Mouse (Mus musculus) forebrain, embryonic 13.5 days (tissue): ENCODE results near the gene Sdk2. TPM values are rescaled to one million over a fixed set of nuclear protein-coding genes. Genes with fewer than 3 reads are reported as not detected.
A peak's percentile ranks its signal among the peaks of the same experiment; 100 is the strongest.

Experiments
- ATAC-seq: fragments of 200-750 bp; cut with Nextera tagmentation; 2 replicates; pipeline ENCODE4 v1.8.0; 2017
- H3K27ac ChIP-seq: fragments of 300-500 bp; sonication (generic); 2 replicates; pipeline ENCODE4 v1.5.1; 2015; ENCODE audit warnings: inconsistent platforms, mild to moderate bottlenecking, moderate library complexity
- H3K27me3 ChIP-seq: fragments of 300-500 bp; sonication (generic); 2 replicates; pipeline ENCODE4 v1.6.1; 2015; ENCODE audit warnings: mild to moderate bottlenecking, inconsistent platforms
- H3K36me3 ChIP-seq: fragments of 300-500 bp; sonication (generic); 2 replicates; pipeline ENCODE4 v1.6.1; 2015; ENCODE audit warnings: mild to moderate bottlenecking, inconsistent platforms; ENCODE audit not compliant: poor library complexity, severe bottlenecking
- H3K4me1 ChIP-seq: fragments of 300-500 bp; sonication (generic); 2 replicates; pipeline ENCODE4 v1.6.1; 2015; ENCODE audit warnings: inconsistent platforms
- H3K4me2 ChIP-seq: fragments of 300-500 bp; sonication (generic); 2 replicates; pipeline ENCODE4 v1.6.1; 2015; ENCODE audit warnings: inconsistent platforms, mild to moderate bottlenecking, moderate library complexity
- H3K4me3 ChIP-seq: fragments of 300-500 bp; sonication (generic); 2 replicates; pipeline ENCODE4 v1.5.1; 2015; ENCODE audit warnings: mild to moderate bottlenecking, inconsistent platforms
- H3K9ac ChIP-seq: fragments of 300-500 bp; sonication (generic); 2 replicates; pipeline ENCODE4 v1.6.1; 2015; ENCODE audit warnings: mild to moderate bottlenecking, inconsistent platforms
- H3K9me3 ChIP-seq: fragments of 300-500 bp; sonication (generic); replicated peaks from 2 replicates; pipeline ENCODE4 v1.6.1; 2016; ENCODE audit warnings: inconsistent platforms
- WGBS: fragments of 180-500 bp; shearing (Covaris S2); methylation state at CpG from one replicate; pipeline ENCODE4 v1.1.7; 2015; 5-methylcytosine and 5-hydroxymethylcytosine counted together
- polyA plus RNA-seq: library from polyadenylated mRNA; unstranded; fragments of >200 nt; fragmentation: Nextera tagmentation; extraction: Ambion mirVana; gene quantifications from 2 replicates; pipeline ENCODE4 v1.2.1, GENCODE M21; 2015

The Sdk2 gene
- polyA plus RNA-seq, 1 experiment from 2014 or later, result 1.6 TPM

- peaks cover 67% of the 10 kb centered on the region for H3K27me3 ChIP-seq
- peak overlapping the region; percentile 61 for H3K4me3 ChIP-seq
- WGBS, result under 1% methylated on average over 70 of the region's 90 CpGs
These were observed 522 bp downstream of the Sdk2 start for GRCm38 (mm10) chr11:114066098-114066950.

GRCm38 (mm10) chr11:114065596-114065995 lies 1.2 kb downstream of the Sdk2 start:
- peak overlapping the region; percentile 97 for H3K4me2 ChIP-seq
- WGBS, result 2% methylated on average over 19 of the region's 19 CpGs
- H3K4me1 ChIP-seq, result peaks cover 56% of the 10 kb centered on the region
- no peaks in the 10 kb centered on the region for H3K36me3 ChIP-seq
- H3K27ac ChIP-seq, result no peak overlapping the region
- peak overlapping the region; percentile 61 for H3K4me3 ChIP-seq
- ATAC-seq, result no peak
- H3K9ac ChIP-seq, result peak overlapping the region; percentile 77
- peaks cover 70% of the 10 kb centered on the region for H3K27me3 ChIP-seq
- H3K9me3 ChIP-seq, result no peaks in the 10 kb centered on the region

More at GRCm38 (mm10) chr11:114066098-114066950, 522 bp downstream of the Sdk2 start:
- ATAC-seq, result peak; percentile 58
- Histone ChIP-seq H3K9me3 (no peaks in the 10 kb centered on the region), H3K27ac (peak overlapping the region; percentile 79), H3K9ac (peak overlapping the region; percentile 77), H3K4me2 (peak overlapping the region; percentile 97), H3K36me3 (no peaks in the 10 kb centered on the region), H3K4me1 (peaks cover 56% of the 10 kb centered on the region)

- H3K9ac ChIP-seq, result peak overlapping the region; percentile 77
- no peak for ATAC-seq
These were observed 1.9 kb downstream of the Sdk2 start for GRCm38 (mm10) chr11:114064871-114065388.

GRCm38 (mm10) chr11:114061946-114062345 lies 4.9 kb downstream of the Sdk2 start:
- WGBS, result 59% methylated on average over 7 of the region's 7 CpGs
- Histone ChIP-seq H3K9ac (no peak overlapping the region), H3K4me2 (no peak overlapping the region)

More at GRCm38 (mm10) chr11:114064871-114065388, 1.9 kb downstream of the Sdk2 start:
- peak overlapping the region; percentile 61 for H3K4me3 ChIP-seq
- peak overlapping the region; percentile 97 for H3K4me2 ChIP-seq
- H3K27ac ChIP-seq, result no peak overlapping the region
- H3K27me3 ChIP-seq, result peaks cover 73% of the 10 kb centered on the region
- H3K4me1 ChIP-seq, result peaks cover 56% of the 10 kb centered on the region
- H3K36me3 ChIP-seq, result no peaks in the 10 kb centered on the region
- WGBS, result under 1% methylated on average over 27 of the region's 32 CpGs
- no peaks in the 10 kb centered on the region for H3K9me3 ChIP-seq

GRCm38 (mm10) chr11:114061265-114061664 lies 5.6 kb downstream of the Sdk2 start:
- Histone ChIP-seq H3K36me3 (no peaks in the 10 kb centered on the region), H3K27ac (no peak overlapping the region), H3K4me2 (no peak overlapping the region), H3K9ac (no peak overlapping the region), H3K4me1 (peaks cover 33% of the 10 kb centered on the region), H3K27me3 (peaks cover 53% of the 10 kb centered on the region), H3K9me3 (no peaks in the 10 kb centered on the region), H3K4me3 (no peak overlapping the region)
- 62% methylated on average over 2 of the region's 2 CpGs for WGBS
- no peak for ATAC-seq

More at GRCm38 (mm10) chr11:114061946-114062345, 4.9 kb downstream of the Sdk2 start:
- Histone ChIP-seq H3K9me3 (no peaks in the 10 kb centered on the region), H3K27me3 (peaks cover 55% of the 10 kb centered on the region), H3K4me1 (peaks cover 36% of the 10 kb centered on the region), H3K27ac (no peak overlapping the region), H3K4me3 (no peak overlapping the region), H3K36me3 (no peaks in the 10 kb centered on the region)
- ATAC-seq, result no peak

GRCm38 (mm10) chr11:114056351-114056750 lies 10.5 kb downstream of the Sdk2 start:
- Histone ChIP-seq H3K9me3 (no peaks in the 10 kb centered on the region), H3K36me3 (no peaks in the 10 kb centered on the region), H3K4me3 (no peak overlapping the region), H3K27ac (no peak overlapping the region), H3K4me2 (no peak overlapping the region), H3K9ac (no peak overlapping the region), H3K4me1 (peaks cover 11% of the 10 kb centered on the region), H3K27me3 (peaks cover 10% of the 10 kb centered on the region; the same call in 1 of the 2 replicates)
- 52% methylated on average over 2 of the region's 2 CpGs for WGBS
- no peak for ATAC-seq

GRCm38 (mm10) chr11:114054581-114055315 lies 12.1 kb downstream of the Sdk2 start:
- Histone ChIP-seq H3K4me2 (no peak overlapping the region), H3K27me3 (no peaks in the 10 kb centered on the region; the same call in 1 of the 2 replicates), H3K9ac (0 out of 2 replicates have a peak overlapping the region, but pooled peaks have one; percentile 10), H3K36me3 (no peaks in the 10 kb centered on the region), H3K4me3 (no peak overlapping the region), H3K4me1 (peaks cover 11% of the 10 kb centered on the region), H3K9me3 (no peaks in the 10 kb centered on the region), H3K27ac (no peak overlapping the region; the same call in 1 of the 2 replicates)
- 59% methylated on average over 17 of the region's 17 CpGs for WGBS
- 0 out of 2 replicates have a peak, but pooled peaks have one; percentile 38 for ATAC-seq

GRCm38 (mm10) chr11:114051361-114051760 lies 15.5 kb downstream of the Sdk2 start:
- peaks cover 11% of the 10 kb centered on the region for H3K4me1 ChIP-seq
- no peak overlapping the region for H3K4me3 ChIP-seq
- no peaks in the 10 kb centered on the region for H3K36me3 ChIP-seq
- 91% methylated on average over 4 of the region's 4 CpGs for WGBS
- H3K27ac ChIP-seq, result no peak overlapping the region
- no peaks in the 10 kb centered on the region; the same call in 1 of the 2 replicates for H3K27me3 ChIP-seq
- H3K4me2 ChIP-seq, result no peak overlapping the region
- no peak for ATAC-seq
- no peak overlapping the region for H3K9ac ChIP-seq
- no peaks in the 10 kb centered on the region; the same call in 1 of the 2 replicates for H3K9me3 ChIP-seq

- no peak overlapping the region for H3K4me2 ChIP-seq
- no peaks in the 10 kb centered on the region for H3K36me3 ChIP-seq
- no peaks in the 10 kb centered on the region; the same call in 1 of the 2 replicates for H3K9me3 ChIP-seq
- no peaks in the 10 kb centered on the region; the same call in 1 of the 2 replicates for H3K27me3 ChIP-seq
- H3K4me3 ChIP-seq, result no peak overlapping the region
- no peak overlapping the region for H3K27ac ChIP-seq
- H3K9ac ChIP-seq, result no peak overlapping the region
- ATAC-seq, result no peak
- 83% methylated on average over 3 of the region's 3 CpGs for WGBS
- H3K4me1 ChIP-seq, result peaks cover 11% of the 10 kb centered on the region
These were observed 16.3 kb downstream of the Sdk2 start for GRCm38 (mm10) chr11:114050511-114050910.

- Histone ChIP-seq H3K9ac (no peak overlapping the region), H3K4me2 (no peak overlapping the region), H3K27me3 (no peaks in the 10 kb centered on the region; the same call in 1 of the 2 replicates), H3K36me3 (no peaks in the 10 kb centered on the region), H3K27ac (no peak overlapping the region), H3K4me1 (peaks cover 7% of the 10 kb centered on the region; the same call in 1 of the 2 replicates), H3K4me3 (no peak overlapping the region), H3K9me3 (no peaks in the 10 kb centered on the region; the same call in 1 of the 2 replicates)
- ATAC-seq, result no peak
- 18% methylated on average over 10 of the region's 10 CpGs for WGBS
These were observed 18.9 kb downstream of the Sdk2 start for GRCm38 (mm10) chr11:114047887-114048331.

- H3K36me3 ChIP-seq, result no peaks in the 10 kb centered on the region
- ATAC-seq, result no peak
These were observed 19.9 kb downstream of the Sdk2 start for GRCm38 (mm10) chr11:114046927-114047326.

More at GRCm38 (mm10) chr11:114046927-114047326, 19.9 kb downstream of the Sdk2 start:
- no peaks in the 10 kb centered on the region; the same call in 1 of the 2 replicates for H3K27me3 ChIP-seq
- peaks cover 7% of the 10 kb centered on the region; the same call in 1 of the 2 replicates for H3K4me1 ChIP-seq
- H3K9ac ChIP-seq, result no peak overlapping the region
- WGBS, result 93% methylated on average over 5 of the region's 5 CpGs
- no peak overlapping the region for H3K27ac ChIP-seq
- no peak overlapping the region for H3K4me2 ChIP-seq
- H3K9me3 ChIP-seq, result no peaks in the 10 kb centered on the region; the same call in 1 of the 2 replicates
- no peak overlapping the region for H3K4me3 ChIP-seq
